Mouse (Mus musculus) lung, postnatal 0 days (tissue): ENCODE data around the gene Sec14l3.
"Not testable (repeated sequence)": the region's sequence is repeated elsewhere in the genome, so short reads cannot be mapped to it uniquely, and the experiment has no call there.

ENCODE experiments used
- CTCF ChIP-seq: IDR thresholded peaks from 2 replicates; pipeline ENCODE4 v1.5.1; 2016; ENCODE audit warnings: antibody characterized with exemption, mild to moderate bottlenecking
- EP300 ChIP-seq: IDR thresholded peaks from 2 replicates; pipeline ENCODE4 v1.6.1; 2016; ENCODE audit warnings: antibody characterized with exemption, mild to moderate bottlenecking, control low read depth

GRCm38 (mm10) chr11:4022111-4022510 is 42.5 kb upstream of the Sec14l3 start:
- not testable (repeated sequence) for TF ChIP-seq CTCF, EP300
